Mouse (Mus musculus) CH12.LX (cell line): ENCODE results near the gene Mllt11. TPM values are rescaled to one million over a fixed set of nuclear protein-coding genes. Genes with fewer than 3 reads are reported as not detected.

ENCODE experiments used
- DNase-seq: peaks from one replicate; pipeline ENCODE4 v3.0.0-alpha.2; 2013; ENCODE audit errors: extremely low read depth
- H3K27ac ChIP-seq: 2 replicates; pipeline ENCODE4 v1.5.1; 2012; ENCODE audit warnings: low read depth, mild to moderate bottlenecking, control low read depth, moderate library complexity; ENCODE audit not compliant: insufficient read depth
- H3K27me3 ChIP-seq: replicated peaks from 2 replicates; pipeline ENCODE3; 2012; ENCODE audit warnings: inconsistent platforms
- H3K36me3 ChIP-seq, 2 experiments: replicated peaks in 1 of 2; 2 replicates each; pipeline versions ENCODE3 to v1.6.1; 2012; ENCODE audit warnings: inconsistent platforms in 1 of 2, low read length in 1 of 2, mild to moderate bottlenecking in 1 of 2, mixed read lengths in 1 of 2, moderate library complexity in 1 of 2; ENCODE audit not compliant: control insufficient read depth in 1 of 2, insufficient read depth in 1 of 2
- H3K4me1 ChIP-seq, 2 experiments: 2 replicates each; pipeline ENCODE4 v1.6.1; 2012; ENCODE audit warnings: inconsistent platforms in 1 of 2, moderate library complexity in 1 of 2; ENCODE audit not compliant: insufficient read depth in 2 of 2, control insufficient read depth in 1 of 2
- H3K4me2 ChIP-seq: 2 replicates; pipeline ENCODE4 v1.6.1; 2012; ENCODE audit warnings: low read depth, mild to moderate bottlenecking, control low read depth; ENCODE audit not compliant: poor library complexity, insufficient read depth, severe bottlenecking
- H3K4me3 ChIP-seq, 3 experiments: fragments of 150-350 bp in 1 of 3; sonication (generic) in 1 of 3; replicated peaks in 1 of 3; 2 replicates each; pipeline versions ENCODE3 to v1.5.1; 2011 to 2012; ENCODE audit warnings: low read depth in 2 of 3, low read length in 2 of 3, mild to moderate bottlenecking in 2 of 3, moderate library complexity in 2 of 3, control low read depth in 1 of 3, improper control_type of control experiment in 1 of 3, inconsistent platforms in 1 of 3, mixed read lengths in 1 of 3; ENCODE audit not compliant: poor library complexity in 1 of 3
- H3K79me2 ChIP-seq: replicated peaks from 2 replicates; pipeline ENCODE4 v1.6.1; 2012; ENCODE audit warnings: mild to moderate bottlenecking, moderate library complexity; ENCODE audit not compliant: control insufficient read depth, poor library complexity, insufficient read depth, severe bottlenecking; ENCODE audit errors: extremely low read depth
- H3K9ac ChIP-seq: 2 replicates; pipeline ENCODE4 v1.6.1; 2012; ENCODE audit warnings: low read depth, mild to moderate bottlenecking, control low read depth, moderate library complexity; ENCODE audit not compliant: insufficient read depth
- H3K9me3 ChIP-seq: replicated peaks from 2 replicates; pipeline ENCODE3; 2012; ENCODE audit warnings: low read length, inconsistent platforms, mixed read lengths
- CHD1 ChIP-seq: IDR thresholded peaks from 2 replicates; pipeline ENCODE4 v1.6.1; 2012; ENCODE audit warnings: low read depth, low read length, improper control_type of control experiment, inconsistent platforms
- CHD2 ChIP-seq: IDR thresholded peaks from 2 replicates; pipeline ENCODE4 v1.6.1; 2011; ENCODE audit warnings: low read length, improper control_type of control experiment
- IRF4 ChIP-seq: IDR thresholded peaks from 2 replicates; pipeline ENCODE4 v1.6.1; 2014; ENCODE audit warnings: low read depth, mild to moderate bottlenecking, inconsistent platforms, low read length, improper control_type of control experiment
- JUND ChIP-seq: conservative IDR thresholded peaks from 2 replicates; pipeline ENCODE4 v1.6.1; 2011; ENCODE audit warnings: low read depth, low read length, improper control_type of control experiment
- MAFK ChIP-seq: IDR thresholded peaks from 2 replicates; pipeline ENCODE4 v1.6.1; 2011; ENCODE audit warnings: low read length, improper control_type of control experiment; ENCODE audit not compliant: insufficient replicate concordance
- MAZ ChIP-seq: IDR thresholded peaks from 2 replicates; pipeline ENCODE4 v1.6.1; 2012; ENCODE audit warnings: low read depth, mild to moderate bottlenecking, inconsistent platforms, low read length, improper control_type of control experiment, moderate library complexity
- NELFE ChIP-seq: IDR thresholded peaks from 2 replicates; pipeline ENCODE4 v1.6.1; 2011; ENCODE audit warnings: low read depth, low read length, improper control_type of control experiment
- NRF1 ChIP-seq: IDR thresholded peaks from 2 replicates; pipeline ENCODE4 v1.6.1; 2014; ENCODE audit warnings: low read depth, mild to moderate bottlenecking, inconsistent platforms, low read length, improper control_type of control experiment, moderate library complexity
- POLR2A ChIP-seq: IDR thresholded peaks from 2 replicates; pipeline ENCODE4 v1.6.1; 2011; ENCODE audit warnings: low read depth, mild to moderate bottlenecking, improper control_type of control experiment, low read length
- SIN3A ChIP-seq: IDR thresholded peaks from 2 replicates; pipeline ENCODE4 v1.6.1; 2012; ENCODE audit warnings: low read length, improper control_type of control experiment, inconsistent platforms
- TBP ChIP-seq: conservative IDR thresholded peaks from 2 replicates; pipeline ENCODE4 v1.6.1; 2011; ENCODE audit warnings: low read depth, low read length, improper control_type of control experiment
- TCF12 ChIP-seq: IDR thresholded peaks from 2 replicates; pipeline ENCODE4 v1.6.1; 2014; ENCODE audit warnings: low read depth, mild to moderate bottlenecking, inconsistent platforms, low read length, improper control_type of control experiment
- UBTF ChIP-seq: IDR thresholded peaks from 2 replicates; pipeline ENCODE4 v1.6.1; 2012; ENCODE audit warnings: low read depth, mild to moderate bottlenecking, inconsistent platforms, low read length, improper control_type of control experiment, moderate library complexity
- USF1 ChIP-seq: IDR thresholded peaks from 2 replicates; pipeline ENCODE4 v1.6.1; 2014; ENCODE audit warnings: low read depth, mild to moderate bottlenecking, inconsistent platforms, low read length, improper control_type of control experiment
- ZMIZ1 ChIP-seq: IDR thresholded peaks from 2 replicates; pipeline ENCODE4 v1.6.1; 2012; ENCODE audit warnings: low read depth, mild to moderate bottlenecking, inconsistent platforms, low read length, improper control_type of control experiment
- ZNF384 ChIP-seq: IDR thresholded peaks from 2 replicates; pipeline ENCODE4 v1.6.1; 2012; ENCODE audit warnings: low read depth, low read length, improper control_type of control experiment, inconsistent platforms
- dilution Hi-C: fragments of 300-500 bp; cut with MboI; formaldehyde crosslinking; loops from 2 replicates; pipeline ENCODE4 v1.14.3; 2020; ENCODE audit warnings: low sequenced_read_pairs; ENCODE audit not compliant: extremely low pct_unique_long_range_greater_than_20kb, extremely low pct_ligation_motif_present
- in situ Hi-C: fragments of 300-500 bp; cut with MboI; formaldehyde crosslinking; loops from 3 replicates; pipeline ENCODE4 v1.14.3; 2019; ENCODE audit warnings: low sequenced_read_pairs, low pct_ligation_motif_present, low pct_unique_long_range_greater_than_20kb, mixed read lengths
- polyA plus RNA-seq: library from polyadenylated mRNA; unstranded; fragments of >175 nt; gene quantifications from 2 replicates; pipeline ENCODE4 v1.2.1, GENCODE M21; 2012; ENCODE audit warnings: low read depth; ENCODE audit not compliant: insufficient read length
- total RNA-seq, 2 experiments: library from RNA; depleted of rRNA; stranded (reverse); fragments of 300-350 nt in 1 of 2; fragments of >200 nt in 1 of 2; gene quantifications; 2 replicates each; pipeline ENCODE4 v1.2.3; 2012 to 2014

The Mllt11 gene
- total and polyA plus RNA-seq, 3 experiments = 10.0 to 23.9 (median 10.0) TPM

GRCm38 (mm10) chr3:95229781-95230494 lies 2.0 kb downstream of the Mllt11 start:
- H3K4me1 ChIP-seq = peaks cover 18 to 50% of the 10 kb centered on the region in 2 experiments
- H3K4me3 ChIP-seq = peak overlapping the region; percentile 76 to 97 (median 96)
- TF ChIP-seq SIN3A = peak; percentile 72
- no peak for TF ChIP-seq USF1
- no peak for TF ChIP-seq JUND
- peak; percentile 45; the same call in 1 of the 2 replicates for TF ChIP-seq TCF12
- TF ChIP-seq MAZ = peak; percentile 80; the same call in 1 of the 2 replicates
- peak; percentile 15; the same call in 1 of the 2 replicates for TF ChIP-seq NELFE
- peak; percentile 24; the same call in 1 of the 2 replicates for TF ChIP-seq POLR2A
- TF ChIP-seq CHD2 = peak; percentile 28
- TF ChIP-seq MAFK = no peak
- no peak for TF ChIP-seq ZNF384
- peaks cover 67% of the 10 kb centered on the region for H3K79me2 ChIP-seq
- H3K9me3 ChIP-seq = no peaks in the 10 kb centered on the region
- H3K27me3 ChIP-seq = no peaks in the 10 kb centered on the region
- H3K36me3 ChIP-seq = peaks cover 26 to 42% of the 10 kb centered on the region in 2 experiments
- DNase-seq = peak; percentile 45
- in situ Hi-C loops (no loop called here), dilution Hi-C loops (no loop called here)
- H3K27ac ChIP-seq = peak overlapping the region; percentile 92
- peak overlapping the region; percentile 95 for H3K9ac ChIP-seq
- peak overlapping the region; percentile 79 for H3K4me2 ChIP-seq

DNA sequence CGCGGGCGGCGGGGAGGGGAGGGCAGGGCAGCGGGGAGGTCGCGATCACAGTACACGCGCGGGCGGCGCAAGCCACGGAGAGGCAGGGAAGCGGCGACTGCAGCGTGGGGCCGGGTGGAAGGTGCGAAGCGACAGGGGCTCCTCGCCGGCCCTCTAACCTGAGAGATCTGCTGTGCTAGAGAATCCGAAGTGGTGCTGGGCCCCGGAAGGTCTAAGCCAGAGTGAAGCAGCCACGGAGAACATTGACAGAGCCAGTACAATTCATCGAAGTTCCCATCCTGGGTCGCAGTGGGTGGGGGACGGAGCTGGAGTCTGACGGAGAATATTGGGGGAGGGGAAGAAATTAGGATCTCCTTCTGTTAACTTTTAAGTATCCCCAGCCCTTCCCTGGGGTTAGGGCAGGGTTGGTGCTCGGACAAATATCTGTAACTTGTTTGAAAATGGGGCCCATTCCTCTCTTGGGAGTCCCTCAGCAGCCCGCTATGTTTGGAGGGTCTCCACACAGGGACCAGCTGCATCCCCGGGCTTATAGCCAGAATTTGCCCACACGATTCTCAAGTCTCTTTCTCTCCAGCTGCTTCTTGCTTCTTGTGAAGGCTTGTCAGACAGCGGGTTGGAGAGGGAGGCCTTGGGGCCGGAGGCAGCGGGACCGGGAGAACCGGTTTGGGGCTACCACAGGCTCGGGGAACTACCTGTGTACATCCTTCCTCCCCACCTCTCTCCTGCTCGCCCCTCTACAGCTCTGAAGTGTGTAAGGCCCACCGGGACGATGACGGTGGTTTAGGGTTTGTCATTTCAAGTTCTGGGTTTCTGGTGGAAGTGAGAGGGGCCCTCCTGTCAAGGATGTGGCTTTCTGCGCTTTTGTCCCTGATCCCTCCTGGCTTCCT lies 2.8 kb downstream of the Mllt11 start:
- peak overlapping the region; percentile 79 for H3K4me2 ChIP-seq
- H3K9ac ChIP-seq = peak overlapping the region; percentile 95
- H3K36me3 ChIP-seq = peaks cover 23 to 42% of the 10 kb centered on the region in 2 experiments
- peak overlapping the region; percentile 76 to 97 (median 96) for H3K4me3 ChIP-seq
- TF ChIP-seq IRF4 (peak; percentile 57; the same call in 1 of the 2 replicates), NRF1 (no peak), TBP (no peak), CHD1 (peak; percentile 12; the same call in 1 of the 2 replicates), UBTF (0 out of 2 replicates have a peak, but pooled peaks have one; percentile 25), ZMIZ1 (no peak), MAZ (no peak), CHD2 (0 out of 2 replicates have a peak, but pooled peaks have one; percentile 13), TCF12 (no peak; the same call in 1 of the 2 replicates)
- TF ChIP-seq, all 38 proteins: peak for 4
- H3K79me2 ChIP-seq = peaks cover 74% of the 10 kb centered on the region
- dilution Hi-C loops (no loop called here), in situ Hi-C loops (no loop called here)
- H3K27ac ChIP-seq = peak overlapping the region; percentile 80
- peaks cover 3% of the 10 kb centered on the region for H3K9me3 ChIP-seq
- no peaks in the 10 kb centered on the region for H3K27me3 ChIP-seq
- peaks cover 18 to 48% of the 10 kb centered on the region in 2 experiments for H3K4me1 ChIP-seq
- peak; percentile 48 for DNase-seq
